Mouse (Mus musculus) c-Kit-negative CD71-positive TER-119-positive erythroid progenitor cells, embryonic 14.5 days (primary cell): ENCODE measurements around the gene Hist1h1a.
"Not testable (repeated sequence)": the region's sequence is repeated elsewhere in the genome, so short reads cannot be mapped to it uniquely, and the experiment has no call there.

Experiments
- DNase-seq: peaks from one replicate; pipeline ENCODE4 v3.0.0-alpha.2; 2013; ENCODE audit warnings: low read depth, low spot score

The Hist1h1a gene

DNA sequence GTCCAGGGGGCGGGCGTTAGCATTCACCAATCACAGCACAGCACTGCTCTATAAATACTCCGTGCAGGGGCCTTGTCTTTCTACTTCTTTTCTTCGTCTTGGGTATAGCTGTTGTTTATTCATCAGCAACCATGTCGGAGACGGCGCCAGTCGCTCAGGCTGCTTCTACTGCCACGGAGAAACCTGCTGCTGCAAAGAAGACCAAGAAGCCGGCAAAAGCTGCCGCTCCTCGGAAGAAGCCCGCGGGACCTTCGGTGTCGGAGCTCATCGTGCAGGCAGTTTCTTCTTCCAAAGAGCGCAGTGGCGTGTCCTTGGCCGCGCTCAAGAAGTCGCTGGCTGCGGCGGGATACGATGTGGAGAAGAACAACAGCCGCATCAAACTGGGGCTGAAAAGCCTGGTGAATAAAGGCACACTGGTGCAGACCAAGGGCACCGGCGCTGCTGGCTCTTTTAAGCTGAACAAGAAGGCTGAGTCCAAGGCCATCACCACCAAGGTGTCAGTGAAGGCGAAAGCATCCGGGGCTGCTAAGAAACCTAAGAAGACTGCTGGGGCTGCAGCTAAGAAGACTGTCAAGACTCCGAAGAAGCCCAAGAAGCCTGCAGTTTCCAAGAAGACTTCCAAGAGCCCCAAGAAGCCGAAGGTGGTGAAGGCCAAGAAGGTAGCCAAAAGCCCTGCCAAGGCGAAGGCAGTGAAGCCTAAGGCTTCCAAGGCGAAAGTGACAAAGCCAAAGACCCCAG is at the start of gene Hist1h1a:
Gene Hist1h1a (plus strand): TSS at position 81 of the 738 bp plus-strand sequence.
- peak; percentile 92 for DNase-seq

- no peak for DNase-seq
These were observed 47.0 kb upstream of the Hist1h1a start for GRCm38 (mm10) chr13:23716261-23717042.

DNA sequence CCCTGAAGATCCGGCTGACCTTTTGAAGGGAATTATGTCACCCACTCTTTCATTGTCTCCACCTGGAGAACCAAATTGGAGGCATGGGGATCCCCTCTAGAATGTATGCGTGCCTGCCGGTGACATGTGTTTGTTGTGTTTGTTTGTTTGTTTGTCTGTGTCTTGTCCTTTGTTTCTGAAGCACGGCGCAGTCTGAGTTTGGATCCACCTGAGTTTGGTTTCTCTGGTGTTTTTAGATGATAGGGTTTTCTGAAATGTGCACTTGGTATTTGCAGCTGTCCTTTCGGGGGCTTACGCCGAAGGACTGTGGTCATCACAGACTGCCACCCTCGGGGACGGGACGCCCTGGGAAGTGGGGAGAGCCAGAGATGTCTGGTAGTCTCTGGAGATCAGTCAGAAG is 46.3 kb upstream of the Hist1h1a start:
- no peak for DNase-seq

DNA sequence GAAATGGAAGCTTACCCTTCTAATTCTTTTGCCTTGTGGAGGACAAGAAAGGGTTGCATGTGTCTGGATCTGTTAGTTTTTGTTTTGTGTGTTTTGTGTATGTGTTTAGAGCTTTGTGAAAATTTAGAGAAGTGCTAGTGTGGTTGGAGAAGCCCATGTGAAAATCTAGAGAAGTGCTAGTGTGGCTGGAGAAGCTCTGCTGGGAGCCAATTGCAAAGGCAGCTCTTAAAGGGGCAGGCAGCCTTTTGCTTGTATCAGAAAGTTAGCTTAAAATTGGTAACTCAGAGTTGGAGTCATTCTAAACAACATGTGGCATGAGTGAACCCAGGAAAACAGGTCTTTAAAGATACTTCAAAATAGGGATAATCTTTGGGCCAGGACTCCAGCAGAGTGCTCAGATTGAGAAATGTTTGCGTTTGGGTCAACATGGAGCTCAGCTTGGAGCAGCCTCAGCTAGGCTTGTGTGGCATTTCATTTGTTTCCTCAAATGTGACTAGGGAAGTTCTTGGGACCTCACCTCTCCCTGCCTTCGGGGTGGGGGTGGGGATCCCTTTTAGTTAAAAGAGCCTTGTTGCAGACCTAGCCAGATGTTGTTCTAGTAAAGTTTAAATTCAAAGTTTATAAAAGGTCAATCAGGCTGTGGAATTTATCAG is 45.7 kb upstream of the Hist1h1a start:
- not testable (repeated sequence) for DNase-seq

DNA sequence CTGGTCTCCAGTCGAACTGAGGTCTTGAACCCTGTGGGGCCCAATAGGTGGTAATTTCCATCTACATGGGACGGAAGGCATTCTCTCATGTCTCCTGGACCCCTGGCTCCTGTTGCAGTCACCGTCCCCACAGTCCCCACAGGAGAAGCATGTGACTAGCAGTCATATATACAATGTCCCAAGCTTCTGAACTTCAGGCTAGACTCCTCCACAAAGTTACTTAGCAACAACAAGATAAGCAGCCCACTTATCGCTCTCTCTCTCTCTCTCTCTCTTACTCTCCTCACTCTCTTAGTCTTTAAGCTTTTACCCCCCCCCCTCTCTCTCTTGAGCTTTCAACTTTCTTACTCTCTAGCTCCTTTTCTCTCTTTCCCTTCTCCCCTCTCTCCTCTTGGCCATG is 39.2 kb upstream of the Hist1h1a start:
- no peak for DNase-seq

GRCm38 (mm10) chr13:23725213-23725612 is 38.3 kb upstream of the Hist1h1a start:
- no peak for DNase-seq

DNA sequence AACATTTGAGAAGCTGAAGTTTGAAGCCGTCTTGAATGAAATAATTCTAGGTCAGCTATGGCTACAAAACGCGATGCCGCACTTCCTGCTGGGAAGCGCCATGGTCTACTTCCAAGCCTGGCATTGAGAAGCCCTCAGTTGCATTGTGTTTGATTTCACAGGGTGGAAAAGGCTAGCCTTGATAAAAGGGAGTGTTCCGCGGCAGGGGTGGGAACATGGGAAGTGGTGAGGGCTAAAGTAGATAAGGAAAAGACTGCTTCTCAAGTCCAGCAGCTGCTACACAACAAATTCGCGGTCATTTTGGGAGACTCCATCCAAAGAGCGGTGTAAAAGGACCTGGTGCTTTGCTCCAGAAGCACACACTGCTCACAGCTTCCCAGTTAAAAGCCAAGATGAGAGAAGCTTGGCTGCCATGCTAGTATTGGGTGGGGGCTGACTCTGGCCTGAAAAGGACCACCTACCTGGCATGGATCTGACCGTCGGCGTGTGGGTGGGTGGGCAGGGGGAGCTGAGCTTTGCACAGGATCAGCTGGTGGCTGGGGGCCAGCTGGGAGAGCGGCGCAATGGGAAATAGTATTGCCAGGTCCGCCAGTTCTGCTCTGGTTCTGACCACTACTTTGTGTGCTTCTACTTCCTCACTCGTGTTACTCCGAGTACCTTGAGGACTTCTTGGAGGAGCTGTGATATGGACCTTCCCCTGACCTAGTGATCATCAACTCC is 34.8 kb upstream of the Hist1h1a start:
- no peak for DNase-seq

GRCm38 (mm10) chr13:23729192-23729525 is 34.3 kb upstream of the Hist1h1a start:
- DNase-seq, result no peak

- no peak for DNase-seq
These were observed 33.8 kb upstream of the Hist1h1a start for GRCm38 (mm10) chr13:23729706-23730105.

DNA sequence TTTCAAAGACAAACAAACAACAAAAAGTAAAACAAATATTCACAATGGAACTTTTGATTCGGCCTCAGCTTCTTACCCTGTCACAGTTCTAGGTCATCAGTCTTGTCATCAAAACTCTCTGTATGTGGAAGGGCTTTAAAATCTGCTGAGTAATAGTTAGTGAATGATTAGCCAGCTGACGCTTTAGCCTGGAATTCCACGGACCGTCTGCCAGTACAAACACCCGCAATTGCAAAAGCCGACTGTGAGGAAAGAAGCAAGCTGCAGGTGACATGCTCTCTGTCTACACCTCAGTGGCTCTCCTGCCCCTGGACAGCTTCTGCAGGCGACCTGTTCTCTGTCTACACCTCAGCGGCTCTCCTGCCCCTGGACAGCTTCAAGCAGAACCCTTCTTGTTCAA is 33.0 kb upstream of the Hist1h1a start:
- DNase-seq, result no peak

GRCm38 (mm10) chr13:23732156-23732804 is 31.2 kb upstream of the Hist1h1a start:
- peak; percentile 16 for DNase-seq

- DNase-seq, result no peak
These were observed 26.4 kb upstream of the Hist1h1a start for GRCm38 (mm10) chr13:23737091-23737490.

DNA sequence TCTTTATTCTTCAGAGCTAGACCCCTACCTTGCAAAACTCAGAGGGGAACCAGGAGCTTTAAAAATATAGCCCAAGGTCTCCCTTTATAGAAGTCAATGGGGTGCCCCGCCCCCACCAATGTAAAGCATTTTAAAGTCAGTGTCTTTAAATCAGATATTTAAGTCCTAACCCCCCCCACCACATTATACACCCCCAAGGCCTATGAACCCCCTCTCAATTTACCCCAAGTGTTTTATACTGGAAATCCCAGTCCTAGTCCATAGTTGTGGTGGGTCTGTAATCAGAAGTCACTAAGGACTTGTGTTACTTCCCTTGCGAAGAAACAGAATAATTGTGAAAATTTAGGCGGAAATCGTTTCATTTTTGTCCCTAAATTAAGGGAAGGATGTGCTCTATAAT is 25.4 kb upstream of the Hist1h1a start:
- DNase-seq, result peak; percentile 58

- peak; percentile 95 for DNase-seq
These were observed 24.8 kb upstream of the Hist1h1a start, which contains the start of gene Hist1h1c for GRCm38 (mm10) chr13:23738677-23739068. Gene Hist1h1c (plus strand): TSS chr13:23738808.

- peak; percentile 87 for DNase-seq
These were observed 24.2 kb upstream of the Hist1h1a start for GRCm38 (mm10) chr13:23739069-23739921.

DNA sequence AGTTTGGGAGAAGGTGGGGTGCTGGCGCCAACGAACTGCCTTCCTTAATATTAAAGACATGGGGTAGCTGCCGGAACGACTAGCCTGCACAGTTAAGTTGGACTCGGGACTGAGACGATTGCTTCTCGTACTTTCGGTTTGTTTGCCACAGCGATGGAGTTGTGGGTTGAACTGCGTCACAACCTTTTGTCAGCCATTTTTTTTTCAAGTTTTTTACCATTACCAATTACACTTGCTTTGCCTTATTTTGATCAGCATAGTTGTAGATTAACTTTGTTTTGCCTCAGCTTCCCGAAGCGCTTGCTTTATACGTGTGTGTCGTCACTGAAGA is 23.6 kb upstream of the Hist1h1a start:
- DNase-seq, result no peak

DNA sequence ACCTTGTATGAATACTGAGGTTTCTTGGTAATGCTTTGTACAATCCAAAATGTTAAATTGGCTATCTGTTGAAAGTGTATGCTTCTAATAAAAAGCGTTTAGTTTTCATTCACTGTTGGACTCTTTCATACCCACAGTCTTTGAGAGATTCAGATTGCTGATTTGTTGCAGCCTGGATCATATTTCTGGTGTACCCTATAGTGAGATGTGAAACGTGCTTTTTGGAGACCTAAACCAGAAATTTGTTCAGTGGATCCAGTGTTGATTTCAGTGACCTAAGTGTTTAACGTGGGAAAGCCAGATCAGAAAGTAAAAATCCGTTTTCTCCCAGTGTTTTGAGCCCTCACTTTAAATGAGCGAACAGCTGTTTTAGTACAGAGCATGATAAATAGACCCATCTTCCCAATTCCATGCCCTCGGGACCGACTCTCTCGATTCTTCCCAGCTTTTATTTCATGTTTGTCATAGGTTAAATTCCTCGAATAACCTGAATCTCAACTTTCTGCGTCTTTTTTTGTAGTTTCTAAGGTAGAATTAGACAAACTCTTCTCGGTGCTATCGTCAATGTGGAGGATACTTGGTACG is 23.1 kb upstream of the Hist1h1a start:
- no peak for DNase-seq

DNA sequence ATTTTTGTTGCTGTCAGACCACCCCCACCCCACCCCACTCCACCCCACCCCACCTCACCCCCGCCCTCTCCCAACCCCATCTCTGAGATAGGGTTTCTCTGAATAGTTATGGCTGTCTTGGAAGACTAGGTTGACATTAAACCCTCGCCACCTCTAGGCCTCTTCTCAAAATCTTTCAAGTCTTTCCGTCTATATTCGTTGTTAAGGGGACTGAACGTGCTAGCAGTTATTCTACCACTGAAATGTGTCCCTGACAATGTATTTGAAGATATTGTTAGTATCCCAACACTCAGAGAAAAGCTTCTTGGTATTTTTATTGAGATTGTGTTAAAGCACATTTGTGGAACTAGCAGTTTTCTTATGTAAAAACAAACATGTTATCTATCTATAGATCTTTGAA is 22.6 kb upstream of the Hist1h1a start:
- peak; percentile 29 for DNase-seq

DNA sequence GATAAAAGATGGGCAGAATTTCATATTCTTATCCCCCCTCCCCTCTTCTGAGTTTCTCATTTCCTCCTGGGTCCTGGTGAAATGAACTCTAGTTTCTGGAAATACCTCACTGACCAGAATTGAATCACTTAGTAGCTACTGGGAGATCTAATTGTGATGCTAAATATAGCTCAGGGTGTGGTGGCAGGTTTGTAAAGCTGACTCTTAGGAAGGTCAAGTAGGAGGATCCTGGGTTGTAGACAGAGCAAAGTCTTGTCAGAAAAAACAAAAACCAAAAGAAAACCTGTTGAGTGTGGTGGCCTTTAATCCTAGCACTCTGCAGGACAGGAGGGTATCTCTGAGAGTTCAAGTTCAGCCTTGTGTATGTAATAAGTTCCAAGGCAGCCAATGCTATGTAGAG is 21.5 kb upstream of the Hist1h1a start:
- no peak for DNase-seq

- peak; percentile 21 for DNase-seq
These were observed 20.3 kb upstream of the Hist1h1a start for GRCm38 (mm10) chr13:23743215-23743614.
